Mouse (Mus musculus): ENCODE measurements around the gene Tex13c3. TPM values are rescaled to one million over a fixed set of nuclear protein-coding genes. Genes with fewer than 3 reads are reported as not detected.
"Not testable (repeated sequence)": the region's sequence is repeated elsewhere in the genome, so short reads cannot be mapped to it uniquely, and the experiment has no call there.

Tex13c3 gene
- polyA plus RNA-seq (2012; rRNA removed) (not detected in 2 replicates), polyA plus RNA-seq (2014; fragmentation: Nextera tagmentation; extraction: Ambion mirVana) (not detected in 2 replicates)

- H3K27me3 ChIP-seq (ENCODE audit: control insufficient read depth, insufficient read depth, low read length); H3K4me3 ChIP-seq (replicated peaks; ENCODE audit: low read length); DNase-seq (ENCODE audit: low spot score); H3K36me3 ChIP-seq (ENCODE audit: control insufficient read depth, insufficient read depth, low read length); H3K27ac ChIP-seq (replicated peaks; ENCODE audit: low read depth, low read length); H3K9me3 ChIP-seq (ENCODE audit: control insufficient read depth, low read length); ATAC-seq (ENCODE audit: low FRiP score, low read depth); H3K4me1 ChIP-seq (ENCODE audit: control insufficient read depth, insufficient read depth, low read length); H3K9ac ChIP-seq (ENCODE audit: low read depth, low read length, severe bottlenecking); H3K4me2 ChIP-seq (replicated peaks; ENCODE audit: low read depth, low read length, severe bottlenecking): not testable (repeated sequence)
- WGBS: 90% methylated on average over 5 of the region's 5 CpGs
These were observed at the start of gene Tex13c3 for GRCm38 (mm10) chrX:19481219-19481618. Gene Tex13c3 (minus strand): TSS chrX:19481319.

GRCm38 (mm10) chrX:19489731-19490130, 8.6 kb upstream of the Tex13c3 start:
- Histone ChIP-seq H3K27ac (replicated peaks; ENCODE audit: low read depth, low read length) (no peak overlapping the region), H3K36me3 (ENCODE audit: control insufficient read depth, insufficient read depth, low read length) (no peaks in the 10 kb centered on the region), H3K27me3 (ENCODE audit: control insufficient read depth, insufficient read depth, low read length) (no peaks in the 10 kb centered on the region), H3K9me3 (ENCODE audit: control insufficient read depth, low read length) (no peaks in the 10 kb centered on the region), H3K4me1 (ENCODE audit: control insufficient read depth, insufficient read depth, low read length) (no peaks in the 10 kb centered on the region), H3K4me2 (replicated peaks; ENCODE audit: low read depth, low read length, severe bottlenecking) (no peak overlapping the region), H3K9ac (ENCODE audit: low read depth, low read length, severe bottlenecking) (no peak overlapping the region), H3K4me3 (replicated peaks; ENCODE audit: low read length) (no peak overlapping the region)
- ATAC-seq (ENCODE audit: low FRiP score, low read depth): no peak
- no peak for TF ChIP-seq POLR2A (IDR thresholded peaks at IDR 0.05; ENCODE audit: borderline replicate concordance, extremely low read depth, insufficient read depth, insufficient read length)
- no peak for DNase-seq (ENCODE audit: low spot score)
- 79% methylated on average over 4 of the region's 4 CpGs for WGBS

All from limb, embryonic 14.5 days (tissue).